Mouse (Mus musculus) liver, embryonic 15.5 days (tissue): ENCODE measurements around the gene Hira. TPM values are rescaled to one million over a fixed set of nuclear protein-coding genes. Genes with fewer than 3 reads are reported as not detected.
"Not testable (repeated sequence)": the region's sequence is repeated elsewhere in the genome, so short reads cannot be mapped to it uniquely, and the experiment has no call there.

Experiments used
- ATAC-seq: fragments of 200-750 bp; cut with Nextera tagmentation; 2 replicates; pipeline ENCODE4 v1.8.0; 2017; ENCODE audit warnings: moderate number of reproducible peaks, mild to moderate bottlenecking, moderate library complexity; ENCODE audit not compliant: insufficient read depth
- H3K27ac ChIP-seq: fragments of 300-500 bp; sonication (generic); replicated peaks from 2 replicates; pipeline ENCODE4 v1.5.1; 2015; ENCODE audit warnings: mild to moderate bottlenecking, inconsistent platforms
- H3K27me3 ChIP-seq: fragments of 300-500 bp; sonication (generic); 2 replicates; pipeline ENCODE4 v1.6.1; 2015; ENCODE audit warnings: mild to moderate bottlenecking, inconsistent platforms
- H3K36me3 ChIP-seq: fragments of 300-500 bp; sonication (generic); replicated peaks from 2 replicates; pipeline ENCODE4 v1.6.1; 2015; ENCODE audit warnings: moderate library complexity, mild to moderate bottlenecking, inconsistent platforms
- H3K4me1 ChIP-seq: fragments of 300-500 bp; sonication (generic); replicated peaks from 2 replicates; pipeline ENCODE4 v1.6.1; 2015; ENCODE audit warnings: inconsistent platforms
- H3K4me2 ChIP-seq: fragments of 300-500 bp; sonication (generic); 2 replicates; pipeline ENCODE4 v1.6.1; 2015; ENCODE audit warnings: moderate library complexity, mild to moderate bottlenecking, inconsistent platforms
- H3K4me3 ChIP-seq: fragments of 300-500 bp; sonication (generic); replicated peaks from 2 replicates; pipeline ENCODE4 v1.5.1; 2015; ENCODE audit warnings: mild to moderate bottlenecking, inconsistent platforms
- H3K9ac ChIP-seq: fragments of 300-500 bp; sonication (generic); 2 replicates; pipeline ENCODE4 v1.6.1; 2015; ENCODE audit warnings: moderate library complexity, mild to moderate bottlenecking, inconsistent platforms
- H3K9me3 ChIP-seq: fragments of 300-500 bp; sonication (generic); replicated peaks from 2 replicates; pipeline ENCODE4 v1.6.1; 2016; ENCODE audit warnings: inconsistent platforms
- WGBS: fragments of 180-500 bp; shearing (Covaris S2); methylation state at CpG from one replicate; pipeline ENCODE4 v1.1.7; 2015; ENCODE audit warnings: mixed read lengths; ENCODE audit not compliant: insufficient replicate concordance; 5-methylcytosine and 5-hydroxymethylcytosine counted together
- polyA plus RNA-seq: library from polyadenylated mRNA; unstranded; fragments of >200 nt; fragmentation: Nextera tagmentation; extraction: Ambion mirVana; gene quantifications from 2 replicates; pipeline ENCODE4 v1.2.1, GENCODE M21; 2015

Gene Hira
- polyA plus RNA-seq, 1 experiment from 2014 or later: 5.4 TPM

- not testable (repeated sequence) for H3K9ac ChIP-seq, ATAC-seq, H3K4me3 ChIP-seq, H3K27ac ChIP-seq, H3K4me1 ChIP-seq, H3K27me3 ChIP-seq, H3K4me2 ChIP-seq, H3K9me3 ChIP-seq
- peaks cover 11% of the 10 kb centered on the region for H3K36me3 ChIP-seq
- 78% methylated on average over 23 of the region's 23 CpGs for WGBS
Measured at GRCm38 (mm10) chr16:18975665-18976064, 98.8 kb downstream of the Hira start.

- Histone ChIP-seq H3K4me2 (no peak overlapping the region), H3K4me3 (no peak overlapping the region), H3K36me3 (peaks cover 5% of the 10 kb centered on the region), H3K27me3 (no peaks in the 10 kb centered on the region), H3K9ac (no peak overlapping the region), H3K4me1 (no peaks in the 10 kb centered on the region), H3K9me3 (no peaks in the 10 kb centered on the region), H3K27ac (no peak overlapping the region)
- ATAC-seq: no peak
- 68% methylated on average over 23 of the region's 23 CpGs for WGBS
Measured at GRCm38 (mm10) chr16:18976315-18976714, 99.5 kb downstream of the Hira start.

GRCm38 (mm10) chr16:18986381-18986780 is 109.5 kb downstream of the Hira start:
- Histone ChIP-seq H3K4me2 (no peak overlapping the region), H3K36me3 (no peaks in the 10 kb centered on the region), H3K4me1 (no peaks in the 10 kb centered on the region), H3K4me3 (no peak overlapping the region), H3K9ac (no peak overlapping the region), H3K27me3 (no peaks in the 10 kb centered on the region), H3K27ac (no peak overlapping the region), H3K9me3 (no peaks in the 10 kb centered on the region)
- 69% methylated on average over 3 of the region's 3 CpGs for WGBS
- ATAC-seq: no peak

GRCm38 (mm10) chr16:18986860-18987259 is 110.0 kb downstream of the Hira start:
- no peak overlapping the region for H3K4me2 ChIP-seq
- no peak for ATAC-seq
- no peaks in the 10 kb centered on the region for H3K27me3 ChIP-seq
- H3K27ac ChIP-seq: no peak overlapping the region
- H3K4me3 ChIP-seq: no peak overlapping the region
- 62% methylated on average over 5 of the region's 5 CpGs for WGBS
- H3K9me3 ChIP-seq: no peaks in the 10 kb centered on the region
- no peak overlapping the region for H3K9ac ChIP-seq
- H3K4me1 ChIP-seq: no peaks in the 10 kb centered on the region
- no peaks in the 10 kb centered on the region for H3K36me3 ChIP-seq

- H3K9ac ChIP-seq, H3K9me3 ChIP-seq, H3K4me2 ChIP-seq, H3K27ac ChIP-seq, ATAC-seq, H3K4me3 ChIP-seq, H3K4me1 ChIP-seq, H3K27me3 ChIP-seq, H3K36me3 ChIP-seq: not testable (repeated sequence)
- WGBS: 29% methylated on average over 2 of the region's 2 CpGs
Measured at GRCm38 (mm10) chr16:19002610-19003389, 126.0 kb downstream of the Hira start.

GRCm38 (mm10) chr16:19003757-19004156 is 126.9 kb downstream of the Hira start:
- H3K4me1 ChIP-seq: no peaks in the 10 kb centered on the region
- H3K4me2 ChIP-seq: no peak overlapping the region
- 64% methylated on average over 1 of the region's 1 CpGs for WGBS
- H3K9ac ChIP-seq: no peak overlapping the region
- no peak for ATAC-seq
- H3K36me3 ChIP-seq: no peaks in the 10 kb centered on the region
- no peak overlapping the region for H3K4me3 ChIP-seq
- no peak overlapping the region for H3K27ac ChIP-seq
- H3K9me3 ChIP-seq: no peaks in the 10 kb centered on the region
- no peaks in the 10 kb centered on the region for H3K27me3 ChIP-seq

- no peaks in the 10 kb centered on the region for H3K9me3 ChIP-seq
- ATAC-seq: no peak
- no peak overlapping the region for H3K4me2 ChIP-seq
- no peaks in the 10 kb centered on the region for H3K4me1 ChIP-seq
- no peaks in the 10 kb centered on the region for H3K36me3 ChIP-seq
- no peak overlapping the region for H3K9ac ChIP-seq
- no peak overlapping the region for H3K27ac ChIP-seq
- H3K4me3 ChIP-seq: no peak overlapping the region
- no peaks in the 10 kb centered on the region for H3K27me3 ChIP-seq
- 44% methylated on average over 3 of the region's 3 CpGs for WGBS
Measured at GRCm38 (mm10) chr16:19005298-19005697, 128.5 kb downstream of the Hira start.

- WGBS: 62% methylated on average over 1 of the region's 1 CpGs
- ATAC-seq: no peak
Measured at GRCm38 (mm10) chr16:19006715-19007114, 129.9 kb downstream of the Hira start.

GRCm38 (mm10) chr16:19007186-19007591 is 130.4 kb downstream of the Hira start:
- H3K4me3 ChIP-seq, H3K9ac ChIP-seq, H3K9me3 ChIP-seq, ATAC-seq, H3K4me1 ChIP-seq, H3K4me2 ChIP-seq, H3K36me3 ChIP-seq, H3K27me3 ChIP-seq, H3K27ac ChIP-seq: not testable (repeated sequence)
- 24% methylated on average over 1 of the region's 1 CpGs for WGBS

More at GRCm38 (mm10) chr16:19006715-19007114, 129.9 kb downstream of the Hira start:
- no peak overlapping the region for H3K9ac ChIP-seq
- H3K27me3 ChIP-seq: no peaks in the 10 kb centered on the region
- no peaks in the 10 kb centered on the region for H3K9me3 ChIP-seq
- no peak overlapping the region for H3K4me3 ChIP-seq
- no peaks in the 10 kb centered on the region for H3K36me3 ChIP-seq
- no peak overlapping the region for H3K4me2 ChIP-seq
- H3K4me1 ChIP-seq: no peaks in the 10 kb centered on the region
- H3K27ac ChIP-seq: no peak overlapping the region

GRCm38 (mm10) chr16:19010710-19011109 is 133.9 kb downstream of the Hira start:
- H3K4me3 ChIP-seq: no peak overlapping the region
- H3K27me3 ChIP-seq: no peaks in the 10 kb centered on the region
- H3K9ac ChIP-seq: no peak overlapping the region
- no peak for ATAC-seq
- H3K27ac ChIP-seq: no peak overlapping the region
- WGBS: 28% methylated on average over 2 of the region's 2 CpGs
- no peaks in the 10 kb centered on the region for H3K36me3 ChIP-seq
- H3K9me3 ChIP-seq: no peaks in the 10 kb centered on the region
- H3K4me1 ChIP-seq: no peaks in the 10 kb centered on the region
- H3K4me2 ChIP-seq: no peak overlapping the region

GRCm38 (mm10) chr16:19013550-19013949 is 136.7 kb downstream of the Hira start:
- Histone ChIP-seq H3K9me3 (no peaks in the 10 kb centered on the region), H3K4me1 (no peaks in the 10 kb centered on the region), H3K9ac (no peak overlapping the region), H3K4me2 (no peak overlapping the region), H3K4me3 (no peak overlapping the region), H3K36me3 (no peaks in the 10 kb centered on the region), H3K27me3 (no peaks in the 10 kb centered on the region), H3K27ac (no peak overlapping the region)
- WGBS: 48% methylated on average over 1 of the region's 1 CpGs
- no peak for ATAC-seq

- H3K4me3 ChIP-seq: no peak overlapping the region
- no peak overlapping the region for H3K9ac ChIP-seq
- no peaks in the 10 kb centered on the region for H3K27me3 ChIP-seq
- no peaks in the 10 kb centered on the region for H3K36me3 ChIP-seq
- no peaks in the 10 kb centered on the region for H3K9me3 ChIP-seq
- no peaks in the 10 kb centered on the region for H3K4me1 ChIP-seq
- no peak overlapping the region for H3K4me2 ChIP-seq
- ATAC-seq: no peak
- H3K27ac ChIP-seq: no peak overlapping the region
Measured at GRCm38 (mm10) chr16:19014650-19015049, 137.8 kb downstream of the Hira start.
